Mouse (Mus musculus) C2C12 (cell line): ENCODE results near the gene Apeh. TPM values are rescaled to one million over a fixed set of nuclear protein-coding genes. Genes with fewer than 3 reads are reported as not detected.

ENCODE experiments used
- H3K27me3 ChIP-seq: one replicate; pipeline ENCODE4 v1.6.1; 2011; ENCODE audit not compliant: control insufficient read depth, insufficient read depth, insufficient read length
- H3K36me3 ChIP-seq: one replicate; pipeline ENCODE4 v1.6.1; 2011; ENCODE audit not compliant: control insufficient read depth, insufficient read depth
- H3K4me3 ChIP-seq: one replicate; pipeline ENCODE4 v1.5.1; 2011; ENCODE audit warnings: mild to moderate bottlenecking, control low read depth; ENCODE audit not compliant: poor library complexity, insufficient read depth, severe bottlenecking
- H3K79me2 ChIP-seq: one replicate; pipeline ENCODE4 v1.6.1; 2011; ENCODE audit not compliant: control insufficient read depth, insufficient read depth
- H3K79me3 ChIP-seq: one replicate; pipeline ENCODE4 v1.6.1; 2011; ENCODE audit warnings: low read depth, control low read depth
- H3ac ChIP-seq: one replicate; pipeline ENCODE3; 2011; ENCODE audit warnings: low read depth; ENCODE audit not compliant: control insufficient read depth, insufficient read length
- CEBPB ChIP-seq: IDR thresholded peaks from one replicate; pipeline ENCODE4 v1.6.1; 2011; ENCODE audit warnings: low read depth, mild to moderate bottlenecking, control low read depth, moderate library complexity
- CTCF ChIP-seq: IDR thresholded peaks from one replicate; pipeline ENCODE4 v1.5.1; 2011; ENCODE audit not compliant: control insufficient read depth, insufficient read depth, insufficient read length
- FOSL1 ChIP-seq: IDR thresholded peaks from one replicate; pipeline ENCODE4 v1.8.0; 2011; ENCODE audit warnings: mild to moderate bottlenecking, low read length; ENCODE audit not compliant: poor library complexity, insufficient read depth, severe bottlenecking
- MAX ChIP-seq: IDR thresholded peaks from one replicate; pipeline ENCODE4 v1.6.1; 2011; ENCODE audit warnings: mild to moderate bottlenecking, control low read depth
- MYOD1 ChIP-seq: IDR thresholded peaks from one replicate; pipeline ENCODE4 v1.6.1; 2011; ENCODE audit warnings: low read depth; ENCODE audit not compliant: control insufficient read depth, insufficient read length
- MYOG ChIP-seq: IDR thresholded peaks from one replicate; pipeline ENCODE4 v1.6.1; 2011; ENCODE audit not compliant: control insufficient read depth, insufficient read length; ENCODE audit errors: extremely low read depth
- USF1 ChIP-seq: IDR thresholded peaks from one replicate; pipeline ENCODE4 v1.6.1; 2011; ENCODE audit warnings: low read depth, mild to moderate bottlenecking, control low read depth, moderate library complexity
- polyA plus RNA-seq: library from polyadenylated mRNA; unstranded; fragments of >200 nt; fragmentation: generic; extraction: Trizol; gene quantifications from one replicate; pipeline ENCODE4 v1.2.1, GENCODE M21; 2012; ENCODE audit warnings: missing spikeins

Gene Apeh
- polyA plus RNA-seq, 1 experiment, result 49.1 TPM

- Histone ChIP-seq H3K36me3 (peaks cover 13% of the 10 kb centered on the region), H3K79me3 (peaks cover 1% of the 10 kb centered on the region), H3ac (no peak overlapping the region), H3K4me3 (no peak overlapping the region), H3K79me2 (peaks cover 12% of the 10 kb centered on the region), H3K27me3 (no peaks in the 10 kb centered on the region)
- TF ChIP-seq USF1 (no peak), MYOG (no peak), CEBPB (no peak), FOSL1 (no peak), MYOD1 (no peak), MAX (no peak), CTCF (no peak)
These were observed 40.7 kb downstream of the Apeh start for GRCm38 (mm10) chr9:108053665-108054225.

GRCm38 (mm10) chr9:108052885-108053664 is 41.3 kb downstream of the Apeh start, which contains the start of gene Amigo3:
Gene Amigo3 (plus strand): TSS chr9:108053159.
- peak; percentile 63 for TF ChIP-seq CTCF
- TF ChIP-seq MAX, result no peak
- H3K79me3 ChIP-seq, result peaks cover 1% of the 10 kb centered on the region
- H3K36me3 ChIP-seq, result peaks cover 13% of the 10 kb centered on the region
- H3K4me3 ChIP-seq, result no peak within 1 kb of the TSS
- no peaks in the 10 kb centered on the region for H3K27me3 ChIP-seq
- H3K79me2 ChIP-seq, result peaks cover 12% of the 10 kb centered on the region
- no peak within 1 kb of the TSS for H3ac ChIP-seq

GRCm38 (mm10) chr9:108052411-108052810 is 42.0 kb downstream of the Apeh start:
- TF ChIP-seq CEBPB (no peak), MAX (no peak), CTCF (no peak), FOSL1 (no peak), MYOD1 (no peak), MYOG (no peak), USF1 (no peak)
- Histone ChIP-seq H3K4me3 (no peak overlapping the region), H3K79me2 (peaks cover 12% of the 10 kb centered on the region), H3ac (no peak overlapping the region), H3K36me3 (peaks cover 13% of the 10 kb centered on the region), H3K27me3 (no peaks in the 10 kb centered on the region), H3K79me3 (peaks cover 1% of the 10 kb centered on the region)

GRCm38 (mm10) chr9:108051931-108052220 is 42.5 kb downstream of the Apeh start:
- H3K79me2 ChIP-seq, result peaks cover 12% of the 10 kb centered on the region
- TF ChIP-seq CTCF (no peak), MYOD1 (no peak), MAX (no peak), CEBPB (no peak), FOSL1 (no peak), MYOG (no peak), USF1 (no peak)
- H3K36me3 ChIP-seq, result peaks cover 13% of the 10 kb centered on the region
- no peak overlapping the region for H3K4me3 ChIP-seq
- H3ac ChIP-seq, result no peak overlapping the region
- no peaks in the 10 kb centered on the region for H3K27me3 ChIP-seq
- peaks cover 1% of the 10 kb centered on the region for H3K79me3 ChIP-seq

GRCm38 (mm10) chr9:108051184-108051930 is 43.0 kb downstream of the Apeh start:
- Histone ChIP-seq H3K36me3 (peaks cover 13% of the 10 kb centered on the region), H3ac (no peak overlapping the region), H3K27me3 (no peaks in the 10 kb centered on the region), H3K4me3 (no peak overlapping the region), H3K79me2 (peaks cover 12% of the 10 kb centered on the region), H3K79me3 (peaks cover 1% of the 10 kb centered on the region)
- TF ChIP-seq MYOG (no peak), FOSL1 (no peak), USF1 (no peak), CEBPB (no peak), MAX (no peak), MYOD1 (no peak), CTCF (no peak)
